Mouse (Mus musculus) urinary bladder, postnatal 10 days (tissue): ENCODE measurements around the gene Prcp.

Experiments used
- DNase-seq: peaks from one replicate; pipeline ENCODE4 v3.0.0; 2022; ENCODE audit warnings: low spot score

Prcp gene

GRCm38 (mm10) chr7:92980741-92981140 lies 106.5 kb downstream of the Prcp start:
- DNase-seq, result no peak

- no peak for DNase-seq
These were observed 107.6 kb downstream of the Prcp start for GRCm38 (mm10) chr7:92981864-92982263.
